Mouse (Mus musculus) adrenal gland, adult (tissue): ENCODE results near the gene Orc1.
A peak's percentile ranks its signal among the peaks of the same experiment; 100 is the strongest.

ENCODE experiments used
- DNase-seq, 2 experiments: peaks; one replicate each; pipeline ENCODE4 v3.0.0; 2022 to 2023; ENCODE audit warnings: low spot score in 1 of 2; ENCODE audit not compliant: inconsistent age in 2 of 2

Orc1 gene

DNA sequence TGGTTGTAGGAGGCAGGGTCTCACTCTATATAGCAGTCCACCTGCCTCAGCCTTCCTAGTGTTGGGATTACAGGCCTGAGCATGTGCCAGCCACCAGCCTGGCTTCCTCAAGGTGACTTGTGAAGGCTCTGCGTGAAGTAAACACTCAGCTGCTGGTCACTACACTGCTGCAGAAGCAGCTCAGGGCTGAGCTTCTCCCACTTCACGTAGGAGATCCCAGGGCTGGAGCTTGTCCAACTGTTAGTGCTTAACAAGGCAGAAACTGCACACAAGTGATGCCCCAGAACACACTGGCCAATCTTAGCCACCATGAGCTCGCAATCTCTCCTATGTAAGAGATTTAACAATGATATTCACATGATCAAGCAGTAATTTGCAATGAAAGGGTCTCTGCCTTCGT is 55.5 kb downstream of the Orc1 start:
- no peak for DNase-seq

DNA sequence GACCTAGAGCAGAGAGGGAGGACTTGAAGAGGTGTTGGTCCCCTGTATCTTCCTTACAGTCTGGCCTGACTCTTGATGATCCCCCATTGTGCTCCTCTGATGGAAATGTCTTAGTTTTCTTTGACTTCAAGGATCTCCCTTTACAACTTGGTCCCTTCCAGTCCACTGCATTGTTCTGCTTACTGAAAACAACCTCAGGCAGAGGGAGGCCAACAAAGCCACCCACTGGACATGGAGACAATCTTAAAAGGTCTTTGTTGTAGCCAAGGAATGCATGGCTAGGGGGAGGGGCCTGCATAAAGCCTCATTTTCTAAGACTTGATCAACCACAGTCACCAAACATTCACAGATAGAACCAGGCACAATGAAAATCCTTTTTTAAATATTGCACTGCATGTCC is 55.9 kb downstream of the Orc1 start:
- DNase-seq: no peak

DNA sequence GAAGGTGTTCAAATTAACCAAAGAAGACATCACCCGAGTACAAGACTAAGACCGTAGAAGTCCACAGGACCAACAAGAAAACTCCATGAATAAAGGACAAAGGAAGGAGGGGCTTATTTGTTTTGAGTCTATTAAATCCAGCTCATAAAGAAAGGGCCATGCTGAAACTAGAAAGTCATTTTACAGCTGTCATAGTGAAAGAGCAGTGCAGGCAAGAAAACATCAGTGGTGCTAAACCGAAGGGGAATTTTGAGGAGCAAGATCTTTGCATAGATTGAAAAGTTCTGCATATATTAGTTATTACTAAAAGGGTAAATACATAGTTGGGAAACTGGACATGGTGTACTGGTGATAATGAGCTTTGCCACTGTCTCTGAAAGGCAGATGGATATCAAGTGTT is 58.5 kb downstream of the Orc1 start:
- DNase-seq: no peak

DNA sequence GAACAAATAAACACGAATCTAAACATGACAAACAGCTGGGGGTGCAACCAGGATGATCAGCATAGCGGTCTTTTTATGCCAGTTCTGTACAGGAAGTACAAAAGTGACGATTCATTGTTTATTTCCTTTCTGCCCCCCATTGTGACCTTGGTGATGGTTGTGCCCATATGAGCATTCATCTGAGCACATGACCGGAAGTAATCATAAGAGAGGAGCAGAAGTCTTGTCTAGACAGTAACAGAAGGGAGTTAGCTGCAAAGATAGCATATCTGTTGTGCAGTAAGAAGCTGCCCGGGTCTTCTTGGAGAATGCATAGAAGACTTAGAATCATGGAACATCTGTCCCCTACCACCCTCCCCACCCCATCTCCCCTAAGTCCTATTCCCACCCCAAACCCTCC is 59.5 kb downstream of the Orc1 start:
- no peak for DNase-seq

DNA sequence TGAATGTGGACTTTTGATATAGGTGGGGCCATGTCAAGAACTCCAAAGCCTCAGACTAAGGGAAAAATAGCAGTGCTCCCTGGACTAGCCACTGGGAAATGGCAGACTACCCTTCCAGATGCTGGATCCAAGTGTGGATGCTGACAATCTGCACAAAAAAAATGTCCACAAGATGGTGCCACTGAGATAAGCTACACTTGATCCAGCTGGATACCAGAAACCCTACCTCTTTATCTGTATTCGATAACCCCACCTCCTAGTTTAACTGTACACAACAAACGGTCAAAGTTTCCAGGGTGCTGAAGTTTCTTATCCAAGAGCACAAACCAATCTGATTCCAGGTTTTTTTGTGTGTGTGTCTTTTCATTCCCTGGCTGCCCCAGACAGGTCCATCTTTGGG is 85.2 kb downstream of the Orc1 start:
- DNase-seq: peak in 1 of 2 experiments; percentile 46
